Mouse (Mus musculus): ENCODE data around the gene Ldah. TPM values are rescaled to one million over a fixed set of nuclear protein-coding genes. Genes with fewer than 3 reads are reported as not detected.

Gene Ldah
- total RNA-seq, 2 experiments from 2014 or later: 37.6 to 43.4 TPM

Other genes with a start within 250 kb of the Ldah start
- under 1 TPM; 0.16 to 0.30 TPM for gene Apob, start 230.5 kb upstream of the Ldah start, total RNA-seq (2021)
- gene Gdf7, start 93.8 kb downstream of the Ldah start, total RNA-seq (2021): under 1 TPM; 0.71 to 0.85 TPM
- gene Hs1bp3, start 105.3 kb downstream of the Ldah start, total RNA-seq (2021): 10 to 100 TPM; 14.3 to 15.6 TPM

Data from left cerebral cortex, postnatal 25 days (tissue).